In genomic region chr16:35006251-35006650, GRCm38 (mm10) we compare ENCODE assay signal across 24 mouse cellular contexts. TPM values are rescaled to one million over a fixed set of nuclear protein-coding genes. Genes with fewer than 3 reads are reported as not detected.
DNase-seq lines count a peak whose midpoint lies in the region; ATAC-seq and TF ChIP-seq lines count a peak whose summit lies in the region.
"Had no signal": no experiment of that assay in that cellular context is flagged by ENCODE, and none has a peak within 500 bp of the region (broad histone marks: within the 10 kb centered on the region; RNA-seq: fewer than 3 reads in every experiment).

No protein-coding gene starts in this region.

- H3K4me1 ChIP-seq in kidney, adult 2 months (ENCODE audit: control insufficient read depth, insufficient read depth, low read length): peaks cover 18% of the 10 kb centered on the region; the same call in 1 of the 2 replicates
- H3K4me1 ChIP-seq in kidney, embryonic 14.5 days (ENCODE audit: control insufficient read depth, insufficient read depth, low read length): no peaks in the 10 kb centered on the region

- no peak overlapping the region for H3K4me3 ChIP-seq in kidney, adult 2 months (ENCODE audit: insufficient read depth, low read depth, low read length)
- H3K4me3 ChIP-seq in kidney, embryonic 14.5 days (ENCODE audit: low read length): no peak overlapping the region
- H3K4me3 ChIP-seq: forebrain, embryonic 10.5 days; forebrain, embryonic 13.5 days; heart, adult 2 months; heart, embryonic 10.5 days; heart, embryonic 13.5 days had no signal

- DNase-seq in adrenal gland, postnatal 14 days: peak; percentile 27
- no peak for DNase-seq in adrenal gland, adult 18-20 months (ENCODE audit: low spot score in 2 of 2)
- peak; percentile 72 for DNase-seq in kidney, adult 2 months
- DNase-seq in kidney, postnatal 4 days: no peak
- peak; percentile 72 to 73 for DNase-seq in kidney, postnatal 36 days
- DNase-seq in layer of hippocampus, adult 9-10 months (ENCODE audit: low spot score): no peak
- DNase-seq: adrenal gland, adult 2 months; adrenal gland, postnatal 25 days; cerebellum, adult 18-20 months; cerebellum, adult 9-10 months; cerebellum, postnatal 14 days; gastrocnemius, postnatal 10 days; gastrocnemius, postnatal 36 days; heart, adult 2 months; heart, postnatal 14 days; heart, postnatal 4 days had no signal

- ATAC-seq in kidney, embryonic 14.5 days (ENCODE audit: low FRiP score, low TSS enrichment): no peak
- ATAC-seq: activated CD4-positive, CD25-positive, alpha-beta regulatory T cell, adult 4 months; forebrain, embryonic 13.5 days; forebrain, embryonic 16.5 days had no signal

- H3K36me3 ChIP-seq in kidney, adult 2 months (ENCODE audit: control insufficient read depth, insufficient read depth, low read length): no peaks in the 10 kb centered on the region
- no peaks in the 10 kb centered on the region for H3K36me3 ChIP-seq in kidney, embryonic 14.5 days (ENCODE audit: control insufficient read depth, insufficient read depth, low read length)
- H3K36me3 ChIP-seq: forebrain, embryonic 10.5 days; heart, embryonic 10.5 days; heart, embryonic 13.5 days had no signal

- peak overlapping the region; percentile 98 for H3K27ac ChIP-seq in kidney, adult 2 months (ENCODE audit: insufficient read depth, low read depth, low read length)
- H3K27ac ChIP-seq in kidney, embryonic 14.5 days (ENCODE audit: low read depth, low read length): no peak overlapping the region
- H3K27ac ChIP-seq: forebrain, embryonic 10.5 days; forebrain, embryonic 13.5 days; heart, adult 2 months; heart, embryonic 10.5 days; heart, embryonic 13.5 days; hindbrain, embryonic 14.5 days had no signal

- H3K9ac ChIP-seq in kidney, embryonic 14.5 days (ENCODE audit: low read depth, low read length): no peak overlapping the region
- H3K9ac ChIP-seq: forebrain, embryonic 13.5 days; heart, embryonic 13.5 days; hindbrain, embryonic 14.5 days had no signal

- TF ChIP-seq POLR2A in kidney, adult 2 months (IDR thresholded peaks at IDR 0.05; ENCODE audit: low read depth, low read length): no peak

- H3K4me2 ChIP-seq in kidney, embryonic 14.5 days (replicated peaks; ENCODE audit: low read depth, low read length): no peak overlapping the region
- H3K4me2 ChIP-seq: forebrain, embryonic 13.5 days; heart, embryonic 13.5 days; hindbrain, embryonic 14.5 days had no signal

- no peaks in the 10 kb centered on the region for H3K27me3 ChIP-seq in kidney, adult 2 months (replicated peaks; ENCODE audit: control insufficient read depth, insufficient read depth, low read length)
- H3K27me3 ChIP-seq in kidney, embryonic 14.5 days (ENCODE audit: control insufficient read depth, insufficient read depth, low read length): no peaks in the 10 kb centered on the region
- H3K27me3 ChIP-seq: forebrain, embryonic 13.5 days had no signal

- 47% methylated on average over 5 of the region's 5 CpGs for WGBS in kidney, adult 2 months
- WGBS in kidney, embryonic 14.5 days: 85% methylated on average over 5 of the region's 5 CpGs

- TF ChIP-seq CTCF in kidney, adult 2 months (conservative IDR thresholded peaks at IDR 0.05; ENCODE audit: insufficient read depth, insufficient read length, low read depth, low read length): no peak

- no peaks in the 10 kb centered on the region for H3K9me3 ChIP-seq in kidney, embryonic 14.5 days (ENCODE audit: control insufficient read depth, low read length)
- H3K9me3 ChIP-seq: forebrain, embryonic 10.5 days; forebrain, embryonic 13.5 days; heart, embryonic 10.5 days; heart, embryonic 13.5 days had no signal

RNA-seq across cellular contexts. Expression of gene Hacd2, which starts 16.0 kb away (rescaled TPM):
- total RNA-seq in adrenal gland, postnatal 14 days (2021): 39.1 and 50.5 TPM in 2 replicates
- total RNA-seq in adrenal gland, adult 18-20 months (2021): 10 to 100 TPM; 63.6 to 64.9 TPM
- 68.4 and 70.8 TPM in 2 replicates for polyA plus RNA-seq in kidney, adult 2 months (2012; rRNA removed)
- polyA plus RNA-seq in kidney, embryonic 14.5 days (2014; fragmentation: Nextera tagmentation; extraction: Ambion mirVana): 51.4 and 73.9 TPM in 2 replicates

Comparison
In these comparisons a context has a peak if more than half of its experiments do, and no peak if none do; other contexts are left out.
1. DNase-seq: peak in adrenal gland, postnatal 14 days (single experiment), kidney, adult 2 months (single experiment) and kidney, postnatal 36 days (2 of 2); none in adrenal gland, adult 18-20 months (0 of 2), kidney, postnatal 4 days (0 of 2) and layer of hippocampus, adult 9-10 months (single experiment).